Mouse (Mus musculus): ENCODE data around the gene Dixdc1.

- TF ChIP-seq TAL1 (conservative IDR thresholded peaks at IDR 0.05; ENCODE audit: low read depth, low read length), result no peak
- TF ChIP-seq CTCF (IDR thresholded peaks at IDR 0.05; ENCODE audit: low read depth, low read length), result no peak
- no peak for TF ChIP-seq GATA1 (IDR thresholded peaks at IDR 0.05; ENCODE audit: borderline replicate concordance, low read length)
- no peak for TF ChIP-seq POLR2AphosphoS5 (IDR thresholded peaks at IDR 0.05; ENCODE audit: insufficient replicate concordance, low read depth, low read length)
Measured at GRCm38 (mm10) chr9:50617794-50618330, 121.5 kb downstream of the Dixdc1 start.

Data from G1E (cell line).